Mouse (Mus musculus) heart, embryonic 11.5 days (tissue): ENCODE data around the gene Cfap298. TPM values are rescaled to one million over a fixed set of nuclear protein-coding genes. Genes with fewer than 3 reads are reported as not detected.

Source experiments
- ATAC-seq: fragments of 200-750 bp; cut with Nextera tagmentation; replicated peaks from 2 replicates; pipeline ENCODE4 v1.8.0; 2017; ENCODE audit warnings: moderate library complexity; ENCODE audit not compliant: insufficient number of reproducible peaks, low FRiP score, low TSS enrichment
- H3K27ac ChIP-seq: fragments of 300-500 bp; sonication (generic); 2 replicates; pipeline ENCODE4 v1.5.1; 2014; ENCODE audit warnings: mild to moderate bottlenecking, low read depth, low read length
- H3K27me3 ChIP-seq: fragments of 300-500 bp; sonication (generic); 2 replicates; pipeline ENCODE4 v1.6.1; 2014; ENCODE audit warnings: mild to moderate bottlenecking, low read length, mixed read lengths; ENCODE audit not compliant: control insufficient read depth, insufficient read depth
- H3K36me3 ChIP-seq: fragments of 300-500 bp; sonication (generic); 2 replicates; pipeline ENCODE4 v1.6.1; 2014; ENCODE audit warnings: mild to moderate bottlenecking, low read length, moderate library complexity, mixed read lengths; ENCODE audit not compliant: control insufficient read depth, insufficient read depth
- H3K4me1 ChIP-seq: fragments of 300-500 bp; sonication (generic); 2 replicates; pipeline ENCODE4 v1.6.1; 2014; ENCODE audit warnings: low read length; ENCODE audit not compliant: control insufficient read depth, insufficient read depth
- H3K4me2 ChIP-seq: fragments of 300-500 bp; sonication (generic); 2 replicates; pipeline ENCODE4 v1.6.1; 2014; ENCODE audit warnings: mild to moderate bottlenecking, moderate library complexity
- H3K4me3 ChIP-seq: fragments of 300-500 bp; sonication (generic); 2 replicates; pipeline ENCODE4 v1.5.1; 2014; ENCODE audit warnings: low read depth, low read length
- H3K9ac ChIP-seq: fragments of 300-500 bp; sonication (generic); 2 replicates; pipeline ENCODE4 v1.6.1; 2014; ENCODE audit warnings: mild to moderate bottlenecking, low read depth, low read length, moderate library complexity
- H3K9me3 ChIP-seq: fragments of 300-500 bp; sonication (generic); replicated peaks from 2 replicates; pipeline ENCODE4 v1.6.1; 2016; ENCODE audit warnings: low read length; ENCODE audit not compliant: control insufficient read depth
- WGBS: fragments of 180-500 bp; shearing (Covaris S2); extraction: QIAGEN DNeasy Blood & Tissue Kit; methylation state at CpG from one replicate; pipeline ENCODE4 v1.1.7; 2014; ENCODE audit not compliant: insufficient replicate concordance; 5-methylcytosine and 5-hydroxymethylcytosine counted together
- microRNA-seq: library from miRNA; unstranded; fragments of <30 nt; microRNA quantifications from one replicate; pipeline ENCODE4, GENCODE M21; 2016; ENCODE audit warnings: borderline number of aligned reads
- polyA plus RNA-seq: library from polyadenylated mRNA; unstranded; fragments of >200 nt; fragmentation: Nextera tagmentation; extraction: Ambion mirVana; gene quantifications from 2 replicates; pipeline ENCODE4 v1.2.1, GENCODE M21; 2014

Cfap298 gene
- polyA plus RNA-seq, 1 experiment from 2014 or later = 51.7 TPM

GRCm38 (mm10) chr16:90885781-90886565 lies 48.9 kb downstream of the Cfap298 start:
- no peaks in the 10 kb centered on the region for H3K27me3 ChIP-seq
- H3K4me1 ChIP-seq = peaks cover 16% of the 10 kb centered on the region
- no peak overlapping the region for H3K4me2 ChIP-seq
- H3K36me3 ChIP-seq = no peaks in the 10 kb centered on the region
- H3K4me3 ChIP-seq = no peak overlapping the region
- 53% methylated on average over 9 of the region's 9 CpGs for WGBS
- ATAC-seq = no peak
- no peaks in the 10 kb centered on the region for H3K9me3 ChIP-seq
- peak overlapping the region; percentile 29; the same call in 1 of the 2 replicates for H3K27ac ChIP-seq
- H3K9ac ChIP-seq = no peak overlapping the region

- no peak for ATAC-seq
- H3K9ac ChIP-seq = no peak overlapping the region
- no peak overlapping the region for H3K4me3 ChIP-seq
- H3K36me3 ChIP-seq = no peaks in the 10 kb centered on the region
- no peak overlapping the region for H3K27ac ChIP-seq
- 57% methylated on average over 2 of the region's 2 CpGs for WGBS
- peaks cover 16% of the 10 kb centered on the region for H3K4me1 ChIP-seq
- no peaks in the 10 kb centered on the region for H3K9me3 ChIP-seq
- H3K27me3 ChIP-seq = no peaks in the 10 kb centered on the region
- H3K4me2 ChIP-seq = no peak overlapping the region
These were observed 49.6 kb downstream of the Cfap298 start for GRCm38 (mm10) chr16:90885351-90885750.

- no peaks in the 10 kb centered on the region for H3K9me3 ChIP-seq
- no peak overlapping the region for H3K9ac ChIP-seq
- 0 out of 2 replicates have a peak overlapping the region, but pooled peaks have one; percentile 22 for H3K27ac ChIP-seq
- H3K4me1 ChIP-seq = peaks cover 16% of the 10 kb centered on the region
- no peaks in the 10 kb centered on the region for H3K36me3 ChIP-seq
- no peak overlapping the region for H3K4me3 ChIP-seq
- 51% methylated on average over 8 of the region's 8 CpGs for WGBS
- H3K4me2 ChIP-seq = no peak overlapping the region
- no peaks in the 10 kb centered on the region for H3K27me3 ChIP-seq
- ATAC-seq = 0 out of 2 replicates have a peak, but pooled peaks have one; percentile 40
These were observed 52.4 kb downstream of the Cfap298 start for GRCm38 (mm10) chr16:90882501-90882977.

- no peaks in the 10 kb centered on the region for H3K36me3 ChIP-seq
- no peak overlapping the region for H3K4me3 ChIP-seq
- H3K9me3 ChIP-seq = no peaks in the 10 kb centered on the region
- H3K4me1 ChIP-seq = peaks cover 5% of the 10 kb centered on the region; the same call in 1 of the 2 replicates
- H3K27ac ChIP-seq = no peak overlapping the region
- no peak overlapping the region for H3K4me2 ChIP-seq
- no peaks in the 10 kb centered on the region for H3K27me3 ChIP-seq
- 87% methylated on average over 3 of the region's 3 CpGs for WGBS
- no peak for ATAC-seq
- no peak overlapping the region for H3K9ac ChIP-seq
These were observed 56.6 kb downstream of the Cfap298 start for GRCm38 (mm10) chr16:90878135-90878860.

Small RNA genes lying within 50 kb of the gene (microRNA-seq; reads per million reads assigned to microRNA genes)
- gene Gm22933 = not detected

Other genes starting within 250 kb of the Cfap298 start
- 45.6 and 46.2 TPM in 2 replicates for gene Mis18a, start 207.7 kb downstream of the Cfap298 start, polyA plus RNA-seq
- 31.3 and 36.3 TPM in 2 replicates for gene Mrap, start 196.9 kb downstream of the Cfap298 start, polyA plus RNA-seq
- 7.0 and 9.9 TPM in 2 replicates for gene Urb1, start 124.7 kb downstream of the Cfap298 start, polyA plus RNA-seq
- 1.3 and 1.9 TPM in 2 replicates for gene Eva1c, start 108.4 kb downstream of the Cfap298 start, polyA plus RNA-seq
- 15.2 and 22.1 TPM in 2 replicates for gene Synj1, start 76.2 kb upstream of the Cfap298 start, polyA plus RNA-seq
- 55.5 and 56.4 TPM in 2 replicates for gene Paxbp1, start 109.4 kb upstream of the Cfap298 start, polyA plus RNA-seq
- 0.13 TPM in 1 of 2 replicates, not detected in the other for gene 4932438H23Rik, start 160.0 kb upstream of the Cfap298 start, polyA plus RNA-seq